Mouse (Mus musculus) liver, embryonic 13.5 days (tissue): ENCODE data around the gene Pphln1. TPM values are rescaled to one million over a fixed set of nuclear protein-coding genes. Genes with fewer than 3 reads are reported as not detected.
A peak's percentile ranks its signal among the peaks of the same experiment; 100 is the strongest.

Source experiments
- ATAC-seq: fragments of 200-750 bp; cut with Nextera tagmentation; 2 replicates; pipeline ENCODE4 v1.8.0; 2017; ENCODE audit warnings: low read depth, mild to moderate bottlenecking, moderate number of reproducible peaks, moderate library complexity
- DNase-seq: peaks from one replicate; pipeline ENCODE4 v3.0.0; 2022
- H3K27ac ChIP-seq: fragments of 300-500 bp; sonication (generic); 2 replicates; pipeline ENCODE4 v1.5.1; 2015; ENCODE audit warnings: moderate library complexity, mild to moderate bottlenecking, inconsistent platforms
- H3K27me3 ChIP-seq: fragments of 300-500 bp; sonication (generic); 2 replicates; pipeline ENCODE4 v1.6.1; 2015; ENCODE audit warnings: mild to moderate bottlenecking, inconsistent platforms
- H3K36me3 ChIP-seq: fragments of 300-500 bp; sonication (generic); 2 replicates; pipeline ENCODE4 v1.6.1; 2015; ENCODE audit warnings: mild to moderate bottlenecking, inconsistent platforms
- H3K4me1 ChIP-seq: fragments of 300-500 bp; sonication (generic); replicated peaks from 2 replicates; pipeline ENCODE4 v1.6.1; 2015; ENCODE audit warnings: inconsistent platforms
- H3K4me2 ChIP-seq: fragments of 300-500 bp; sonication (generic); 2 replicates; pipeline ENCODE4 v1.6.1; 2015; ENCODE audit warnings: inconsistent platforms, mild to moderate bottlenecking, moderate library complexity
- H3K4me3 ChIP-seq: fragments of 300-500 bp; sonication (generic); replicated peaks from 2 replicates; pipeline ENCODE4 v1.5.1; 2015; ENCODE audit warnings: mild to moderate bottlenecking, inconsistent platforms
- H3K9ac ChIP-seq: fragments of 300-500 bp; sonication (generic); 2 replicates; pipeline ENCODE4 v1.6.1; 2015; ENCODE audit warnings: mild to moderate bottlenecking, inconsistent platforms
- H3K9me3 ChIP-seq: fragments of 300-500 bp; sonication (generic); replicated peaks from 2 replicates; pipeline ENCODE4 v1.6.1; 2016; ENCODE audit warnings: inconsistent platforms
- WGBS: fragments of 180-500 bp; shearing (Covaris S2); methylation state at CpG from one replicate; pipeline ENCODE4 v1.1.7; 2015; ENCODE audit not compliant: insufficient replicate concordance; 5-methylcytosine and 5-hydroxymethylcytosine counted together
- polyA plus RNA-seq: library from polyadenylated mRNA; unstranded; fragments of >200 nt; fragmentation: Nextera tagmentation; extraction: Ambion mirVana; gene quantifications from 2 replicates; pipeline ENCODE4 v1.2.1, GENCODE M21; 2015

Pphln1 gene
- polyA plus RNA-seq, 1 experiment from 2014 or later, result 23.2 TPM

DNA sequence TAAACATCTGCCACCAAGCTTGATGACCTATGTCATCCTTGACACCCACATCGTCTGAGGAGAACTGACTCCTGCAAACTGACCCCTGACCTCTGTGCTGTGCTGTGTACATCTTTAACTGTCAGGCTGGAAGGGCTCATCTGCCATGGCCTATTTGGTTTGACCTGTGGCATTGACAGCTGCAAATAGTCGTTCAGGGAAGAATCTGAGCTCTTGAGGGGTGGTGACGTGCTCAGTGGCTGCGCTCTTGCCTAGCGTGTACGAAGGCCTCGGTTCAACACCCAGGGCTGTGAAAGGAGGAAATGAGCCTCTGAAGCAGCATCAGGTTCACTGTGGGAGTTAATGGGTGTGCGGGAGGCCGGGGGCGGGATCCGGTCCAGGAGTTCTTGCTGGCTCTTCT is 35.7 kb downstream of the Pphln1 start:
- Histone ChIP-seq H3K4me3 (no peak overlapping the region), H3K27me3 (no peaks in the 10 kb centered on the region), H3K36me3 (peaks cover 35% of the 10 kb centered on the region), H3K27ac (no peak overlapping the region), H3K4me2 (no peak overlapping the region), H3K9ac (no peak overlapping the region), H3K4me1 (no peaks in the 10 kb centered on the region; the same call in 1 of the 2 replicates), H3K9me3 (no peaks in the 10 kb centered on the region)
- no peak for DNase-seq
- ATAC-seq, result no peak
- WGBS, result 70% methylated on average over 11 of the region's 11 CpGs

DNA sequence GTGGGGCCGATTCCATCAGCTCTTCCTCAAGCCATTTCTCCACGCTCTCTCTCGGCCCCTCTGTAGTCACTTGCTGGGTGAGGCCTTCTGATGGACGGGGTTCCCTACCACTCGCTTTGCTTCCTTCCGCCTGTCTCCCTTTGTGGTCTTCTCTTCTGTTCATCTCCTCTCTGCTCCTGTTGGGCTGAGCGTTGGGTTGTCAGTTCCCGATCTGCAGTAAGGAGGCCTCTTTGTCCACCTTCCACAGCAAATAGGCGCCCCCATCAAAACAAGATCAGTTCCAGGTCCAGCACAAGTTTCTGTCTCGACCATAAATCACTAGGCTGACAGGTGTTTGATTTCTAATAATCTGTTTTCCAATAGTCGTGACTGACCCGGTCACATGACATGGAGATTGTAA is 37.8 kb downstream of the Pphln1 start:
- Histone ChIP-seq H3K27me3 (no peaks in the 10 kb centered on the region), H3K36me3 (peaks cover 31% of the 10 kb centered on the region), H3K4me2 (no peak overlapping the region), H3K9me3 (no peaks in the 10 kb centered on the region), H3K4me3 (no peak overlapping the region), H3K27ac (no peak overlapping the region), H3K9ac (no peak overlapping the region), H3K4me1 (no peaks in the 10 kb centered on the region; the same call in 1 of the 2 replicates)
- ATAC-seq (no peak), DNase-seq (no peak)
- WGBS, result 80% methylated on average over 12 of the region's 12 CpGs

DNA sequence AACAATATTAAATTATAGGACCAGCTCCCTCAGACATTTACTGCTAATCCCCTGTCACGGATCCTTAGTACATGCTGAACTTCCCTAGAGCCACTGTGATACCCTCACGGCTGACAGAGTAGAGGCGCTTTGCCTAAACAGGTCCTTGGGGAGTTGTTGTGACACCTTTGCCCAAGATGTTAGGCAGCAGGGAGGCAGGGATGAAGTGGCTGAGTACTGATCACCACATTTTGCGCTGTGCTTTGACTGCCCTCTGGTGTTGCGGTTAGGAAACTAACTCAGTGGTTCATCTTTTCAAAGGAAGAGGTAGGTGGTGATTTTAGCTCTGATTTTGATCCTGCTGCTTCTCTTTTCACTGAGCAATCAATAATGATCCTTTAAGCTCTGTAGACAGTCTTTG is 40.5 kb downstream of the Pphln1 start:
- no peak overlapping the region for H3K27ac ChIP-seq
- 0 out of 2 replicates have a peak, but pooled peaks have one; percentile 15 for ATAC-seq
- peak; percentile 19 for DNase-seq
- no peak overlapping the region for H3K4me3 ChIP-seq
- no peaks in the 10 kb centered on the region; the same call in 1 of the 2 replicates for H3K4me1 ChIP-seq
- peaks cover 44% of the 10 kb centered on the region for H3K36me3 ChIP-seq
- H3K27me3 ChIP-seq, result no peaks in the 10 kb centered on the region
- WGBS, result 67% methylated on average over 5 of the region's 5 CpGs
- H3K9ac ChIP-seq, result no peak overlapping the region
- no peaks in the 10 kb centered on the region for H3K9me3 ChIP-seq
- H3K4me2 ChIP-seq, result no peak overlapping the region

DNA sequence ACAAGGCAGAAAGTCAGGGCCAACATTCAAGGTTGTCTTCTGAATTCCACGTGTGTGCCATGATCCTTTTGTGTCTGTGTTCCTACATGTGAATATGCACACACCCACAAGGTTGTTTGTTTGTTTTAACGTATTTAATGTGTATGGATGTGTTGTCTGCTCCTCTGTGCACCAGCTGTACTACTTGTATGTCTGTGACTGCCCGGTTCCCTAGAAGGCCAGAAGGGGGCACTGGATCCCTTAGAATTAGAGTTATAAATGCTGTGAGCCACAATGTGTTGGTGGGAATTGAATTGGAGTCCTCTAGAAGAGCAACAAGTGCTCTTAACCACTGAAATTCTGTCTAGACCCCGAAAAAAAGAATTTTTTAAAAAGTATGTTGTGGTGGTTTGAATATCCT is 44.1 kb downstream of the Pphln1 start:
- H3K4me1 ChIP-seq, result no peaks in the 10 kb centered on the region
- no peaks in the 10 kb centered on the region for H3K9me3 ChIP-seq
- no peak overlapping the region for H3K4me3 ChIP-seq
- H3K4me2 ChIP-seq, result no peak overlapping the region
- DNase-seq, result no peak
- H3K27ac ChIP-seq, result no peak overlapping the region
- WGBS, result 79% methylated on average over 4 of the region's 4 CpGs
- no peak overlapping the region for H3K9ac ChIP-seq
- no peaks in the 10 kb centered on the region for H3K27me3 ChIP-seq
- H3K36me3 ChIP-seq, result peaks cover 40% of the 10 kb centered on the region
- no peak for ATAC-seq

DNA sequence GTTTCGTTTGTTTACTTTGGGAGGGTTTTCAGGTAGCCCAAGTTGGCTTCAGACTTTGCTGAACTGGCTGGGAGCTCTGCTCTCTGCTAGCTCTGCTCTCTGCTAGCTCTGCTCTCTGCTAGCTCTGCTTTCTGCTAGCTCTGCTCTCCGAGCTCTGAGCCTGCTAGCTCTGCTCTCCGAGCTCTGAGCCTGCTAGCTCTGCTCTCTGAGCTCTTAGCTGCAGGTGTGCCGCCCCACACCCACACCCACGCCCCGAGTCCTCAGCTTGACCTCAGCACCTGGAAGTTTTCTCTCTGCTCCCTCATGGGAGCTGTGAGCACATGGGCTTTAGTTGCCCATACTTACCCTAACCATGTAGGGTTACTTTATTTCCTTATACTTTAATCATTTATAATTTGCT is 45.5 kb downstream of the Pphln1 start:
- Histone ChIP-seq H3K4me1 (no peaks in the 10 kb centered on the region), H3K27ac (no peak overlapping the region), H3K9ac (no peak overlapping the region), H3K9me3 (no peaks in the 10 kb centered on the region), H3K4me2 (no peak overlapping the region), H3K36me3 (peaks cover 36% of the 10 kb centered on the region), H3K4me3 (no peak overlapping the region), H3K27me3 (no peaks in the 10 kb centered on the region)
- 81% methylated on average over 6 of the region's 6 CpGs for WGBS
- DNase-seq (no peak), ATAC-seq (no peak)

DNA sequence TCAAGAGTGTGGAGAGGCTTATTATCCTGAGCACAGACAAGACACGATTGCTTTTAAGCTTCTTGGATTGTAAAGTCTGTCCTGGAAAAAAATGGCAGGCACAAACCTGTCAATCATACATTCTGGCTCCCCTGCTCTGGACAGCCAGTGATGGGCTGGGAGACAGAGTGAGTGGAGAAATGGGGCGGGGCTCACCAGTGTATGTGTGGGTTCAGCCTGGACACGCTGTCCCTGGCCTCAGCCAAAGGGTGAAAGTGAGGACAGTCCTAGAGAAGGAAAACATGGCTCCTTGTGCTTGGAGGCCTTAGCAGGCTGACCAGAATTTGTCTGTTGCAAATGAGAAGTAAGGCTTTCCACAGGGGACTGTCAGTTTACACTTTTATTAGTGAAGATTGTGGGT is 50.7 kb downstream of the Pphln1 start:
- H3K4me3 ChIP-seq, result no peak overlapping the region
- 77% methylated on average over 3 of the region's 3 CpGs for WGBS
- no peak overlapping the region for H3K27ac ChIP-seq
- ATAC-seq (no peak), DNase-seq (no peak)
- H3K27me3 ChIP-seq, result no peaks in the 10 kb centered on the region
- no peak overlapping the region for H3K9ac ChIP-seq
- no peaks in the 10 kb centered on the region for H3K9me3 ChIP-seq
- H3K4me2 ChIP-seq, result no peak overlapping the region
- no peaks in the 10 kb centered on the region for H3K4me1 ChIP-seq
- peaks cover 24% of the 10 kb centered on the region for H3K36me3 ChIP-seq

DNA sequence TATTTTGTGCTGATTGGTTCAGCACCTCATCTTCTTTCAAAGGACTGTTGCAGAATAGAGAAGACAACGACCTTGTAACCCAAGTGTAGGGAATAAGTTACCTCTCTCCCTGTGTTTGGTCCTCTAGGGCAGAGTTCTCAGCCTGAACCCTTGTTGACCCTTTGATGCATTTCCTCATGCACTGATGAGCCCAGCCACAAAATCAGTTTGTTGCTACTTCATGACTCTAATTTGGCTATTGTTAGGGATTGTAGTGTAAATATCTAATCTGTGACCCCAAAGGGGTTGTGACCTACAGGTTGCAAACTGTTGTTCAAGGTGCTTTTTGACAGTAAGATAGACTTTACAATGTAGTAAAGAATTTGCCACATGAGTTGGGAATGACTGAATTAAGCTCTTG is 55.1 kb downstream of the Pphln1 start:
- no peak overlapping the region for H3K27ac ChIP-seq
- peaks cover 42% of the 10 kb centered on the region for H3K36me3 ChIP-seq
- no peak overlapping the region for H3K9ac ChIP-seq
- no peaks in the 10 kb centered on the region for H3K9me3 ChIP-seq
- DNase-seq (no peak), ATAC-seq (no peak)
- no peak overlapping the region for H3K4me3 ChIP-seq
- no peaks in the 10 kb centered on the region for H3K4me1 ChIP-seq
- H3K27me3 ChIP-seq, result no peaks in the 10 kb centered on the region
- H3K4me2 ChIP-seq, result no peak overlapping the region
- WGBS, result 70% methylated on average over 1 of the region's 1 CpGs

DNA sequence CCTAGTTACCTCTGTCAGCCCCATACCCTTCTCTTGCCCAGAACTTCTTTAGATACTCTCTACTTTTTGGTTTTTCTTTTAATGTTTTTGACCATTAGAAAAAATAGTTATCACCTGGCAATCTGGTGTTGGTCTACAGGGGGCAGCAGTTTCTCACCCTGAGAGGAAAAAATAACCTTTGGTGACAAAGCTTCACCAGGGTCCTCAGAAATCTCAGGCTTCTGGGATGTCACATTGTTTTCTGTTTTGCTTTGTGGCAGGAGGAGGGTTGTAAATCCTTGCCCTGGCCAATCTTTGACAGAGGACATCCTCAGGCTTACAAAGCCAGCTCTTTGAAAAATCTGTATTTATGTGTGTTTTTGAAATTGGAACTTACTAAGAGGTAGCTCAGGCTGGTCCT is 57.9 kb downstream of the Pphln1 start:
- H3K4me3 ChIP-seq, result no peak overlapping the region
- no peaks in the 10 kb centered on the region for H3K27me3 ChIP-seq
- H3K4me1 ChIP-seq, result no peaks in the 10 kb centered on the region
- no peak for ATAC-seq
- H3K4me2 ChIP-seq, result no peak overlapping the region
- H3K36me3 ChIP-seq, result peaks cover 52% of the 10 kb centered on the region
- H3K27ac ChIP-seq, result no peak overlapping the region
- DNase-seq, result no peak
- H3K9me3 ChIP-seq, result no peaks in the 10 kb centered on the region
- no peak overlapping the region for H3K9ac ChIP-seq

DNA sequence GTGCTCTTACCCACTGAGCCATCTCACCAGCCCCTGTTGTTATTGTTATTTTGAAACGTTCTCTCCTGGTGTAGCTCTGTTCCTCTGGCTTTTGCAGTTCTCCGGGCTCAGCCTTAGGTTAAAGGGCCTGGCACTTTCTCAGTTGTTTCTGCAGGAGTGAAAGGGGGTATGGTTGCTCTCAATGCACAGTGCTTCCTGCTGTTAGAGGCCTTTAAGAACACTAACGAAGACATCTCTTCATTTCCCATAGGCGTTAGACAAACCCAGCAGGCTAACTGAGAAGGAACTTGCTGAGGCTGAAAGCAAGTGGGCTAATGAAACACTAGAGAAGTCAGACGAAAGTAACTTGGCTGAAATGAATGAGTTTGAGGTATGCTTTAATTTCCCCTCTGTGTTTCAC is 61.3 kb downstream of the Pphln1 start:
- no peak for DNase-seq
- Histone ChIP-seq H3K4me2 (no peak overlapping the region), H3K27ac (no peak overlapping the region), H3K9me3 (no peaks in the 10 kb centered on the region), H3K4me1 (no peaks in the 10 kb centered on the region), H3K36me3 (peaks cover 44% of the 10 kb centered on the region), H3K9ac (no peak overlapping the region), H3K27me3 (no peaks in the 10 kb centered on the region), H3K4me3 (no peak overlapping the region)
- no peak for ATAC-seq
- 75% methylated on average over 5 of the region's 5 CpGs for WGBS

DNA sequence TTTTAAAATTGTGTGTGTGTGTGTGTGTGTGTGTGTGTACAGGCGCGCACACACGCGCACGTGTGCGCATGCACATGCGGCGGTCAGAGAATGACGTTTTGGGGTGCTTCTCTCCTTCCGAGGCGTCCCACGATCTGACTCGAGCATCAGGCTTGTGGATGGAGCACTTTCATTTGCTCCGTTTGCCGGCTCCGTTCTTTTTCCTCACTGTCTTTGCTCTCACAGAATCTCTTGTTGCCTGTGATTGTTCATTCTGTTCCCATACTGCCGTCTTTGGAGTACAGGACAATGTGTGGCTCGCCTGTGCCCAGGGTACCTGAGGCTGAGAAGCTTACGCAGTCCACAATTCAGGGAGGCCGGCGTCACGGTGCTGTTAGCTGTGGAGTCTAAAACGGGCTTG is 62.9 kb downstream of the Pphln1 start:
- WGBS, result 90% methylated on average over 23 of the region's 23 CpGs
- ATAC-seq, result no peak
- no peak overlapping the region for H3K4me2 ChIP-seq

DNA sequence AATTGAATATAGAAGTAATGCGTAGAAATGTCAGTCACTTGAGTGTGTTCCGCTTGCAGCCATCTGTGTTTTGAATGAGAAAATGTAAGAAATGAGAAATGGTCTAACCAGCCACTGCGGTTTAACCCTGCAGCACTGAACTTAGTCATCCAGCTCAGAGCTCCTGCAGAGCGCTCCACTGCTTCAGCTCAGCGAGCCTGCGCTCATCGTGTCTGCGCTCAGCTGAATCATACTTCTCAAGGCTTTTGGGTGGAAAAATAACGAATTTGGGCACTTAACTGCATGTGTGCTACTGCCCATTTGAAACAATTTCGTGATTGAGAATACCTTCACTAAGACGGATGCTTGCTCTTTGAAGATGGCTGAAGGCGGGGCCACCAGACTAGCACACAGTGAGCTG is 73.5 kb downstream of the Pphln1 start:
- H3K9me3 ChIP-seq, result no peaks in the 10 kb centered on the region
- no peaks in the 10 kb centered on the region for H3K27me3 ChIP-seq
- no peak overlapping the region for H3K4me3 ChIP-seq
- no peak overlapping the region for H3K9ac ChIP-seq
- no peak overlapping the region for H3K27ac ChIP-seq
- H3K4me2 ChIP-seq, result no peak overlapping the region
- DNase-seq (no peak), ATAC-seq (no peak)
- peaks cover 10% of the 10 kb centered on the region for H3K36me3 ChIP-seq
- WGBS, result 89% methylated on average over 12 of the region's 12 CpGs
- H3K4me1 ChIP-seq, result no peaks in the 10 kb centered on the region

More for the DNA sequence above, 62.9 kb downstream of the Pphln1 start:
- Histone ChIP-seq H3K36me3 (peaks cover 52% of the 10 kb centered on the region), H3K9me3 (no peaks in the 10 kb centered on the region), H3K4me3 (no peak overlapping the region), H3K27ac (no peak overlapping the region), H3K27me3 (no peaks in the 10 kb centered on the region), H3K4me1 (no peaks in the 10 kb centered on the region), H3K9ac (no peak overlapping the region)
- no peak for DNase-seq

DNA sequence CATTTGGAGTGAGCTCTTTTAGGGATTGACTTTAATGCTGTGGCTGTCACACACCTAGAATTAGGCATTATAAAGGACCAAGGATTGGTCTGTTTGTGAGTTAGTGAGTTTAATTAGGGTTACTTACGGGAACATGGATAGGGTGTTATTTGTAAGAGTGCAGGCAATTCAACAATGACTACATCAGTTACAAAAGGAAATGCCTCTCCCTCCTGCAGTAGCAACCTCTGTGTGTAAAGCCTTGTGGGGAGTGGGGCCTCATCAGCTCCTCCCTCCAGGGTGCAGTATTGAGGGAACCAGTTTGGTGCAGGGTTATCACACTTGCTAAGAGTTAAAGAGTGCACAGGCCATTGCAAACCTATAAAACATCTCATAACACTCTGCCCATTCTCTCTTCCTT is 73.9 kb downstream of the Pphln1 start:
- DNase-seq, result no peak
- Histone ChIP-seq H3K27me3 (no peaks in the 10 kb centered on the region), H3K9ac (no peak overlapping the region), H3K4me3 (no peak overlapping the region), H3K36me3 (peaks cover 10% of the 10 kb centered on the region), H3K4me2 (no peak overlapping the region), H3K4me1 (no peaks in the 10 kb centered on the region), H3K9me3 (no peaks in the 10 kb centered on the region), H3K27ac (no peak overlapping the region)
- WGBS, result 89% methylated on average over 1 of the region's 1 CpGs
- no peak for ATAC-seq
